Mouse (Mus musculus): Measurements from ENCODE around the gene Chst14. TPM values are rescaled to one million over a fixed set of nuclear protein-coding genes. Genes with fewer than 3 reads are reported as not detected.

The Chst14 gene
- total RNA-seq (2018; cell fraction: chromatin; rRNA removed), result 10 to 100 TPM in 7 of 26 experiments, 1 to 10 TPM in 18, under 1 TPM in 1; 0.95 to 17.3 (median 4.4) TPM
- total RNA-seq (2018; cell fraction: cytosol; rRNA removed), result 10 to 100 TPM; 14.7 to 54.2 (median 30.2) TPM
- 10 to 100 TPM in 25 of 26 experiments, 1 to 10 TPM in 1; 8.6 to 58.0 (median 32.0) TPM for total RNA-seq (2018; cell fraction: nucleus; rRNA removed)
- 17.8 to 32.1 TPM (median 29.0 TPM) in 3 replicates for polyA plus RNA-seq (2018)

- 1% methylated on average over 34 of the region's 47 CpGs for WGBS (ENCODE audit: missing documents)
- Histone ChIP-seq H3K4me3 (ENCODE audit: inconsistent target) (peak within 1 kb of the TSS; percentile 72), H3K36me3 (ENCODE audit: inconsistent target) (peaks cover 16% of the 10 kb centered on the region), H3K27ac (peak within 1 kb of the TSS; percentile 31; the same call in 1 of the 2 replicates), H3K79me2 (ENCODE audit: inconsistent target) (peaks cover 9% of the 10 kb centered on the region; the same call in 1 of the 2 replicates)
Observed at GRCm38 (mm10) chr2:118926361-118926997, at the start of gene Chst14. Gene Chst14, plus strand, starts transcription at chr2:118926496.

DNA sequence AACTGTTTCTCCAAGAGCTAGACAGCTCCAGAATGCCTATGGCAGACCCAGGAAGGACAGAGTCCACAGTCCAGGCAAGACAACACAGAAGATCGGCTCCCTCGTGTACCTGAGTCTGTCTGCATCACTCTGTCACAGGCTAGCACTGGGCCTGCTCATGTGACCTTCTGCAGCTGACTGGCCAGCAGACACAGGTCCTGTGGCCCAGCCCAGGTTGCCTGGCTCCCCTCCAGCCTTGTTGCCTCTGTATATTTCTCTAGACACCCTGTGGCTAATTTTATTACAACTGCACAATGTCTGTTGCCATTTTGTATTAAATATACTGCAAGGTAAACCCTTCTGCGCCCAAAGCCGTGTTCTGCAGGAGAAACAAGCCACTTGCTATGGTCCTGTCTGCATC is 45.3 kb upstream of the Chst14 start:
- Histone ChIP-seq H3K27ac (no peak overlapping the region), H3K79me2 (ENCODE audit: inconsistent target) (no peaks in the 10 kb centered on the region), H3K4me3 (ENCODE audit: inconsistent target) (no peak overlapping the region), H3K36me3 (ENCODE audit: inconsistent target) (peaks cover 8% of the 10 kb centered on the region; the same call in 1 of the 2 replicates)
- 92% methylated on average over 4 of the region's 4 CpGs for WGBS (ENCODE audit: missing documents)

DNA sequence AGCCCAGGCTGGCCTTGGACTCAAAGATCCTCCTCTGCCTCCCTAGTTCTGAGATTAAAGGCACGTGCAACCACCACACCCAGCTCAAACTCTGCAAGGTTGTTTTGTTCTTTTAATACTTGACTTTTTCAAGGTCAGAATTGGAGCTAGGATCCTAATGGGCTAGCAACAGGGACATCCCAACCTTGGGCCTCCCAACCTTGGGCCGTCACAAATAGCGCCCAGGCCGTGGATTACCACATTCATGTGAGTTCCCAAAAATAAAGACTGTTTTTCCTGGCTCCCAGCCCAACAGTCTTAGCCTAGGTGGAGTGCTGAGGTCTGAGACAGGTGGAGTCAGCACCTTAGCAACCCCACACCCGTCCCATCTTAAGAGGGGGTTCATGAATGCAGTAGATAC is 44.3 kb upstream of the Chst14 start:
- Histone ChIP-seq H3K79me2 (ENCODE audit: inconsistent target) (no peaks in the 10 kb centered on the region), H3K4me3 (ENCODE audit: inconsistent target) (no peak overlapping the region), H3K27ac (no peak overlapping the region), H3K36me3 (ENCODE audit: inconsistent target) (no peaks in the 10 kb centered on the region)
- WGBS (ENCODE audit: missing documents), result 92% methylated on average over 5 of the region's 5 CpGs

DNA sequence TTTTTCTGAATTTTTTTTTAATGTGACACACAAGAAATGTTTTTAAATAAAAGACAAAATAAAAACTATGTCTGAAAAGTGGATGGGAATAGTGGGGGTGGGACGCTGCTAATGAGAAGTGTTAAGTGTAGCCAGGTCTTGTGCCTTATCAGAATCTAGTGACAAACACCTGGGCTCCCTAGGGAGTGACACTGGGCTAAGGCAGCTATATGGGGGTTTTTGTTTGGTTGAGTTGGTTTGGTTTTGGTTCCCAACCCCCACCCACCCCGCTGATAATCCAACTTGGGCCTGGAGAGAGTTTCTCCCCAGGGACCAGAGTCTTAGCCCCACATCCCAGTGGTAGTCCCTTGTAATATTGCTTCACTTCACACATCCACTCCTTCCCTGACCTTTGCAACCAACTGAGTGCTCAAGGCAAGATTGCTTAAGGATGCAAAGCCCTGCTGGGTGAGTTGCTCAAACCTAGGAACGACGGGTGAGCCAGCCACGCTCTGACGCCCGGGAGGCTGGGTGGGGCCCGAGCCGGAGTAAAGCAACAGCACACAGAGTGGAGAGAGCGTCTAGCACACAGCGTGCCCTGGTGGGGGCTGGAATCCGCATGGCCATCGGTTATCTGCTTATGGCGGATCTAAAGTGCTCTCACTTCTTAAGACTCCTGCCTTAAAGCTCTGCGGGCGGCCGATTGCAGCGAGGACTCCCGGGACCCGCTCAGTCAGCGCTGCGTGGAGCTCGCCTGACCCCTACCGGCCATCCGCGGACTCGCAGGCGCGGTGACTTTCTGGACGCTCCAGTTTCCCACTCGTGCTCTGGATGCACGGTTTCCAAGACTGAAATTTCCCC is 43.2 kb upstream of the Chst14 start:
- no peak overlapping the region for H3K27ac ChIP-seq
- H3K36me3 ChIP-seq (ENCODE audit: inconsistent target), result no peaks in the 10 kb centered on the region
- WGBS (ENCODE audit: missing documents), result 6% methylated on average over 32 of the region's 32 CpGs
- H3K79me2 ChIP-seq (ENCODE audit: inconsistent target), result no peaks in the 10 kb centered on the region
- H3K4me3 ChIP-seq (ENCODE audit: inconsistent target), result no peak overlapping the region

DNA sequence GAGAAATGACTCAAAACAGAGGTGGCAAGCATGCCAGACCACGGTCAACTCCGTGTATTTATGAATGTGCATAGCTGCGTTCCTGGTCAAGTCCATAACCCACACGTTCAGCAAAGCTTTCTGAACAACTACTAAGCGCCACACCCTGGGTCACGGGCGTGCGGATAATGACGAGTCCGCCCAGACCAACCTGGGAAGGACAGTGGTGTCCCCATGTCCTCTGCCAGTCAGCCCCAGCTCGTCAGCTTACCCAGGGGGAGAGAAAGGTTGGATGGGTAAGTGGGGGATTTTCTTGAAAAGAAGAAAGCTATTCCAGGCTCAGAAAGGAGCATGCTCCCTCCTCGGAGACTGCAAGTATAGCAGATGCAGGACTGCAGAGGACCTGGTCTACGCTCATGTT is 38.9 kb upstream of the Chst14 start:
- H3K27ac ChIP-seq, result no peak overlapping the region
- no peaks in the 10 kb centered on the region for H3K36me3 ChIP-seq (ENCODE audit: inconsistent target)
- no peaks in the 10 kb centered on the region for H3K79me2 ChIP-seq (ENCODE audit: inconsistent target)
- WGBS (ENCODE audit: missing documents), result 72% methylated on average over 13 of the region's 13 CpGs
- H3K4me3 ChIP-seq (ENCODE audit: inconsistent target), result no peak overlapping the region

DNA sequence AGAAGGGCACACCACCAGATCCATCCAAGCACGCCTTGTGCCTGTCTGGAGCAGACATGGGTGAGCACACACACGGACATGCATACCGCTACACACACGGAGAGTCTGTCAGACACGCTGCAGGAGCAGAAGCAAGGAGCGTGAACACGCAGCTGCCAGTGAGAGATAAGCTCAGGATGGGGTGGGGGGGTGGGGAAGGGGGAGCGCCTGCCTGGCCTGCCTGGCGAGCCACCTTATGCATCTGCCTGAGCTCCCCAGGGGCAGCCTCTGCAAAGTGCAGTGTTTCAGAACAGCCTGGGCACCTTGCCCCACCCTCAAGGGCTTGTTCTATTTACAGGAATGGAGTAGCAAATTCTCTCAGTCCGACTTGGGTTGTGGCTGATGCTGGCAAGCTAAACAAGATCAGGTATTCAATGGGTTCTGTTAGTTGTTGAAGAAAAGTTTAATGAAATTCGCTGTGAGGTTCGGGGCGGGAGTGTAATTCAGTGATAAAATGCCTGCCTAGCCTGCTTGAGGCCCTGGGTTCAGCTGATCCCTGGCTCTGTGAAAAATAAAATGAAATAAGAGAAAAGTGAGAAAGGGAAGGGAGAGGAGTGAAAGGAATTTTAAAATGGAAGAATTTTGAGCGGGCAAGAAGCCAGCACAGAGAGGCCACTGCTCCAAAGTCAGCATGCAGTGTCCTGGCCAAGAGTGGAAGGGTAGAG is 38.3 kb upstream of the Chst14 start:
- H3K36me3 ChIP-seq (ENCODE audit: inconsistent target), result no peaks in the 10 kb centered on the region
- no peak overlapping the region for H3K27ac ChIP-seq
- H3K4me3 ChIP-seq (ENCODE audit: inconsistent target), result no peak overlapping the region
- no peaks in the 10 kb centered on the region for H3K79me2 ChIP-seq (ENCODE audit: inconsistent target)
- WGBS (ENCODE audit: missing documents), result 42% methylated on average over 14 of the region's 14 CpGs

GRCm38 (mm10) chr2:118891173-118891572 is 35.1 kb upstream of the Chst14 start:
- no peaks in the 10 kb centered on the region for H3K36me3 ChIP-seq (ENCODE audit: inconsistent target)
- no peak overlapping the region for H3K4me3 ChIP-seq (ENCODE audit: inconsistent target)
- H3K27ac ChIP-seq, result no peak overlapping the region
- 89% methylated on average over 4 of the region's 4 CpGs for WGBS (ENCODE audit: missing documents)
- no peaks in the 10 kb centered on the region for H3K79me2 ChIP-seq (ENCODE audit: inconsistent target)

DNA sequence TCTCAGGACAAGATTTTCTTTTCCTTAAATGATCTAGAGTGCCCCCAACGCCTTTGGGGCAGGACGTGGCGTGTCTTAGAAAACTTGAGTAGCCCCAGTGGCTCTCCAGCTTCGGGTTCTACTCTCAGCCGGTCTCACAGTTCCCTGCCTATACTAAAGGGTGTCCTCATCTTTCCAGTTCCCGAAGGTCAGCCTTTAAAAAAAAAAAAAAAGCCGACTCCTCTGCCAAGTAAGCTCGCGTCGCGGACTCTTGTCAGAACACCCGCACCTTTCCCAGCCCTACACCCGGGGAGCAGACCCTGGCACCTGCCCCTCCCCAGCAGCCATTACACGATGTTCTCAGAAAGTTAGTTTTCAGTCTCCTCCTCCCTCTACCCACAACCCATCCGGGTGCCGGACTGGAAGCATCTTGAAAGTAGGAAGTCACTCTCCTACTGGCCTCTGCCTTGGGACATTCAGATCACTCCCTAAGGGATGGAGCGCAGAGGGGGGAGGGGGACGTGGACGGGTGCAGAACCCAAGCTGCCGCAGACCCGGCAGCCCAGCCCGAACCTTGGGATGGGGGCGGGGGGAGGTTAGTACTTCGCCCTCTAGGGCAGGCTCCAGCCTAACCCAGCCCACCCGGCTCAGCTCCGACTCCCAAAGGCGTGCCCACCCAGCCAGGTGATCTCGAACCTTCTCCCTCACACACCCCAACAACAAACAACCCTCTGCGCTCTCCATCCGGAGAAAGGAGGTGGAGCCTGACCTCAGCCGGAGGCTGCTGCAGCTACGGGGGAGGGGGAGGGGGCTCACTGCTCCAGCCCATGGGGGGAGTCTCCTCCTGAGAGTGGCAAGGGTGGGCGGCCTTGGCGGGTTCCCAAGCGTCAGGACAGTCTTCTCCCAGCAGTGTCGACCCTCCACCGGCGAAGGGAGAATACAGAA is 30.0 kb upstream of the Chst14 start:
- Histone ChIP-seq H3K27ac (no peak overlapping the region), H3K4me3 (ENCODE audit: inconsistent target) (peak overlapping the region; percentile 41), H3K36me3 (ENCODE audit: inconsistent target) (no peaks in the 10 kb centered on the region), H3K79me2 (ENCODE audit: inconsistent target) (no peaks in the 10 kb centered on the region)
- 5% methylated on average over 35 of the region's 38 CpGs for WGBS (ENCODE audit: missing documents)

DNA sequence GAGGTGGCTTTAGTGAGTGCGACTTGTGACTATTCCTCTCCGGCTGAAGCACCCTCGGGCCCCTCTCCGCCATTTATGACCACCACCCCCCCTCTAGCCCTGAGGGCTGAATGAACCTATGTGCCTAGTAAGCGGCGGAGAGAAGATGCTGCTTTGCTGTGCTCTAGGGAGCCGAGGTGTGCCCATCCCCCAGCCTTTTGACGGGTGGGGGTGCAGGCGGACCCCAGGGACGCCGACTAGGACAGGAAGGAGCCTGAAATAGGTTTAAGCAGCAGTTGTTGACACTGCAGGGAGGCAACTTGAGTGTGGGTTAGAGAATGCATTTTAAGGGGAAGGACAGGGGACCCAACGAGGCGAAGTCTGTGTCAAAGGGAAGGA is 29.4 kb upstream of the Chst14 start:
- H3K4me3 ChIP-seq (ENCODE audit: inconsistent target), result peak overlapping the region; percentile 41
- H3K27ac ChIP-seq, result no peak overlapping the region
- no peaks in the 10 kb centered on the region for H3K36me3 ChIP-seq (ENCODE audit: inconsistent target)
- H3K79me2 ChIP-seq (ENCODE audit: inconsistent target), result no peaks in the 10 kb centered on the region
- WGBS (ENCODE audit: missing documents), result 5% methylated on average over 13 of the region's 13 CpGs

GRCm38 (mm10) chr2:118897392-118897791 is 28.9 kb upstream of the Chst14 start:
- no peaks in the 10 kb centered on the region for H3K79me2 ChIP-seq (ENCODE audit: inconsistent target)
- no peak overlapping the region for H3K27ac ChIP-seq
- H3K36me3 ChIP-seq (ENCODE audit: inconsistent target), result no peaks in the 10 kb centered on the region
- 24% methylated on average over 7 of the region's 7 CpGs for WGBS (ENCODE audit: missing documents)
- H3K4me3 ChIP-seq (ENCODE audit: inconsistent target), result peak overlapping the region; percentile 41; the same call in 1 of the 2 replicates

- 14% methylated on average over 11 of the region's 11 CpGs for WGBS (ENCODE audit: missing documents)
- Histone ChIP-seq H3K36me3 (ENCODE audit: inconsistent target) (no peaks in the 10 kb centered on the region), H3K4me3 (ENCODE audit: inconsistent target) (no peak overlapping the region), H3K79me2 (ENCODE audit: inconsistent target) (peaks cover 2% of the 10 kb centered on the region), H3K27ac (no peak overlapping the region)
Observed at GRCm38 (mm10) chr2:118897808-118898207, 28.5 kb upstream of the Chst14 start.

GRCm38 (mm10) chr2:118898771-118899170 is 27.5 kb upstream of the Chst14 start:
- no peak overlapping the region for H3K4me3 ChIP-seq (ENCODE audit: inconsistent target)
- no peaks in the 10 kb centered on the region for H3K36me3 ChIP-seq (ENCODE audit: inconsistent target)
- peaks cover 12% of the 10 kb centered on the region for H3K79me2 ChIP-seq (ENCODE audit: inconsistent target)
- 61% methylated on average over 4 of the region's 4 CpGs for WGBS (ENCODE audit: missing documents)
- H3K27ac ChIP-seq, result no peak overlapping the region

DNA sequence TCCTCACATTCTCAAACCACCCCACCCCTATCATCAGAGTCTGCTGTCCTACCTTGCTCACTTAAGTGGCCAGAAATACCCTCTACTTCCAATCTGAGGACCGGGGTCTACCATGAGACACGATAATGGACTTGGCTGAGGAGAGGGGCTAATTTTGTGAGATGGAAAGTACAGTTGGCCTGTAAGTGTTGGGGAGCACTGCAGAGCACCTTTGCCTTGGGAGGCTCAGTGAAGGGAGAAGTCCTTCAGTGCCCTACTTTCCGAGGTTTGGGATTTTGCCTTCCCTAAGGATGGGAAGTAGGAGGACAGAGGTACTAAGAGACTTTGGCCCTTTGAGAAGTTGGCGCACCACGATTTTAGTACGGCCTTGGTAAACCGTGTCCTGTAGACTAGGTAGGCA is 27.0 kb upstream of the Chst14 start:
- no peak overlapping the region for H3K27ac ChIP-seq
- H3K4me3 ChIP-seq (ENCODE audit: inconsistent target), result no peak overlapping the region
- 63% methylated on average over 7 of the region's 7 CpGs for WGBS (ENCODE audit: missing documents)
- peaks cover 17% of the 10 kb centered on the region for H3K79me2 ChIP-seq (ENCODE audit: inconsistent target)
- no peaks in the 10 kb centered on the region for H3K36me3 ChIP-seq (ENCODE audit: inconsistent target)

Data from macrophage (primary cell).